Mouse (Mus musculus) midbrain, embryonic 11.5 days (tissue): ENCODE results near the gene Dnajb13. TPM values are rescaled to one million over a fixed set of nuclear protein-coding genes. Genes with fewer than 3 reads are reported as not detected.

ENCODE experiments used
- ATAC-seq: fragments of 200-750 bp; cut with Nextera tagmentation; 2 replicates; pipeline ENCODE4 v1.8.0; 2017; ENCODE audit warnings: moderate TSS enrichment, moderate library complexity; ENCODE audit not compliant: low FRiP score
- DNase-seq: peaks from one replicate; pipeline ENCODE4 v3.0.0; 2015; ENCODE audit warnings: low spot score; ENCODE audit errors: missing footprints
- H3K27ac ChIP-seq: fragments of 300-500 bp; sonication (generic); 2 replicates; pipeline ENCODE4 v1.5.1; 2014; ENCODE audit warnings: low read depth, low read length
- H3K27me3 ChIP-seq: fragments of 300-500 bp; sonication (generic); 2 replicates; pipeline ENCODE4 v1.6.1; 2014; ENCODE audit warnings: mild to moderate bottlenecking, low read length, moderate library complexity, mixed read lengths; ENCODE audit not compliant: control insufficient read depth, insufficient read depth
- H3K36me3 ChIP-seq: fragments of 300-500 bp; sonication (generic); 2 replicates; pipeline ENCODE4 v1.6.1; 2014; ENCODE audit warnings: mild to moderate bottlenecking, low read length, moderate library complexity, mixed read lengths; ENCODE audit not compliant: control insufficient read depth, insufficient read depth
- H3K4me1 ChIP-seq: fragments of 300-500 bp; sonication (generic); 2 replicates; pipeline ENCODE4 v1.6.1; 2014; ENCODE audit warnings: low read length; ENCODE audit not compliant: control insufficient read depth, insufficient read depth
- H3K4me2 ChIP-seq: fragments of 300-500 bp; sonication (generic); 2 replicates; pipeline ENCODE4 v1.6.1; 2014; ENCODE audit warnings: mild to moderate bottlenecking, moderate library complexity
- H3K4me3 ChIP-seq: fragments of 300-500 bp; sonication (generic); 2 replicates; pipeline ENCODE4 v1.5.1; 2014; ENCODE audit warnings: low read depth, low read length
- H3K9ac ChIP-seq: fragments of 300-500 bp; sonication (generic); 2 replicates; pipeline ENCODE4 v1.6.1; 2014; ENCODE audit warnings: low read length
- H3K9me3 ChIP-seq: fragments of 300-500 bp; sonication (generic); 2 replicates; pipeline ENCODE4 v1.6.1; 2016; ENCODE audit warnings: low read length; ENCODE audit not compliant: control insufficient read depth
- WGBS: fragments of 180-500 bp; shearing (Covaris S2); extraction: QIAGEN DNeasy Blood & Tissue Kit; methylation state at CpG from one replicate; pipeline ENCODE4 v1.1.7; 2014; 5-methylcytosine and 5-hydroxymethylcytosine counted together
- polyA plus RNA-seq: library from polyadenylated mRNA; unstranded; fragments of >200 nt; fragmentation: Nextera tagmentation; extraction: Ambion mirVana; gene quantifications from 2 replicates; pipeline ENCODE4 v1.2.1, GENCODE M21; 2014

The Dnajb13 gene
- polyA plus RNA-seq, 1 experiment from 2014 or later = 0.52 TPM

- Histone ChIP-seq H3K4me1 (no peaks in the 10 kb centered on the region), H3K9ac (no peak overlapping the region), H3K4me3 (no peak overlapping the region), H3K9me3 (no peaks in the 10 kb centered on the region), H3K27me3 (no peaks in the 10 kb centered on the region), H3K4me2 (no peak overlapping the region), H3K27ac (no peak overlapping the region), H3K36me3 (no peaks in the 10 kb centered on the region)
- 58% methylated on average over 2 of the region's 2 CpGs for WGBS
- DNase-seq (no peak), ATAC-seq (no peak)
Observed at GRCm38 (mm10) chr7:100501844-100502373, 12.9 kb downstream of the Dnajb13 start.

GRCm38 (mm10) chr7:100501027-100501843, 13.5 kb downstream of the Dnajb13 start:
- ATAC-seq = no peak
- Histone ChIP-seq H3K27ac (no peak overlapping the region), H3K4me3 (no peak overlapping the region), H3K27me3 (no peaks in the 10 kb centered on the region), H3K36me3 (no peaks in the 10 kb centered on the region), H3K9ac (no peak overlapping the region), H3K9me3 (no peaks in the 10 kb centered on the region), H3K4me2 (no peak overlapping the region), H3K4me1 (no peaks in the 10 kb centered on the region)
- WGBS = 79% methylated on average over 6 of the region's 6 CpGs
- DNase-seq = no peak

GRCm38 (mm10) chr7:100500276-100500977, 14.3 kb downstream of the Dnajb13 start:
- Histone ChIP-seq H3K27me3 (no peaks in the 10 kb centered on the region), H3K36me3 (no peaks in the 10 kb centered on the region), H3K4me2 (no peak overlapping the region), H3K27ac (no peak overlapping the region), H3K4me1 (0 out of 2 replicates have a peak, but pooled peaks cover 2% of the 10 kb centered on the region), H3K9me3 (no peaks in the 10 kb centered on the region), H3K4me3 (no peak overlapping the region), H3K9ac (no peak overlapping the region)
- peak; percentile 82 for DNase-seq
- no peak for ATAC-seq
- 73% methylated on average over 16 of the region's 16 CpGs for WGBS

- Histone ChIP-seq H3K27ac (no peak overlapping the region), H3K4me3 (no peak overlapping the region), H3K9ac (no peak overlapping the region), H3K9me3 (no peaks in the 10 kb centered on the region), H3K27me3 (no peaks in the 10 kb centered on the region), H3K36me3 (no peaks in the 10 kb centered on the region), H3K4me2 (no peak overlapping the region), H3K4me1 (0 out of 2 replicates have a peak, but pooled peaks cover 5% of the 10 kb centered on the region)
- DNase-seq = no peak
- ATAC-seq = no peak
Observed at GRCm38 (mm10) chr7:100499465-100499864, 15.3 kb downstream of the Dnajb13 start.

- no peak for ATAC-seq
Observed at GRCm38 (mm10) chr7:100497982-100498381, 16.8 kb downstream of the Dnajb13 start.

GRCm38 (mm10) chr7:100497402-100497801, 17.4 kb downstream of the Dnajb13 start:
- ATAC-seq (no peak), DNase-seq (no peak)
- WGBS = 76% methylated on average over 4 of the region's 4 CpGs
- Histone ChIP-seq H3K4me3 (no peak overlapping the region), H3K4me2 (no peak overlapping the region), H3K27ac (no peak overlapping the region), H3K36me3 (no peaks in the 10 kb centered on the region), H3K27me3 (no peaks in the 10 kb centered on the region), H3K9ac (no peak overlapping the region), H3K9me3 (no peaks in the 10 kb centered on the region), H3K4me1 (peaks cover 12% of the 10 kb centered on the region; the same call in 1 of the 2 replicates)

More at GRCm38 (mm10) chr7:100497982-100498381, 16.8 kb downstream of the Dnajb13 start:
- no peak overlapping the region for H3K4me3 ChIP-seq
- H3K9me3 ChIP-seq = no peaks in the 10 kb centered on the region
- WGBS = 91% methylated on average over 13 of the region's 13 CpGs
- no peak overlapping the region for H3K4me2 ChIP-seq
- H3K9ac ChIP-seq = no peak overlapping the region
- DNase-seq = no peak
- H3K27me3 ChIP-seq = no peaks in the 10 kb centered on the region
- peaks cover 9% of the 10 kb centered on the region; the same call in 1 of the 2 replicates for H3K4me1 ChIP-seq
- H3K36me3 ChIP-seq = no peaks in the 10 kb centered on the region
- no peak overlapping the region for H3K27ac ChIP-seq

GRCm38 (mm10) chr7:100496791-100497190, 18.0 kb downstream of the Dnajb13 start:
- H3K4me3 ChIP-seq = no peak overlapping the region
- ATAC-seq (no peak), DNase-seq (no peak)
- no peak overlapping the region for H3K4me2 ChIP-seq
- no peaks in the 10 kb centered on the region for H3K36me3 ChIP-seq
- H3K4me1 ChIP-seq = peaks cover 12% of the 10 kb centered on the region; the same call in 1 of the 2 replicates
- no peaks in the 10 kb centered on the region for H3K9me3 ChIP-seq
- WGBS = 93% methylated on average over 9 of the region's 9 CpGs
- H3K27ac ChIP-seq = no peak overlapping the region
- no peaks in the 10 kb centered on the region for H3K27me3 ChIP-seq
- no peak overlapping the region for H3K9ac ChIP-seq

- no peak overlapping the region for H3K4me3 ChIP-seq
- ATAC-seq = no peak
- H3K27ac ChIP-seq = no peak overlapping the region
- no peaks in the 10 kb centered on the region for H3K9me3 ChIP-seq
- H3K4me2 ChIP-seq = no peak overlapping the region
- no peaks in the 10 kb centered on the region for H3K27me3 ChIP-seq
- DNase-seq = no peak
- WGBS = 75% methylated on average over 6 of the region's 6 CpGs
- H3K4me1 ChIP-seq = peaks cover 12% of the 10 kb centered on the region; the same call in 1 of the 2 replicates
- no peaks in the 10 kb centered on the region for H3K36me3 ChIP-seq
- no peak overlapping the region for H3K9ac ChIP-seq
Observed at GRCm38 (mm10) chr7:100496371-100496770, 18.4 kb downstream of the Dnajb13 start.
